Mouse (Mus musculus) gastrocnemius, postnatal 14 days (tissue): ENCODE results near the gene Hnrnph1. TPM values are rescaled to one million over a fixed set of nuclear protein-coding genes. Genes with fewer than 3 reads are reported as not detected.
A peak's percentile ranks its signal among the peaks of the same experiment; 100 is the strongest.
"Not testable (repeated sequence)": the region's sequence is repeated elsewhere in the genome, so short reads cannot be mapped to it uniquely, and the experiment has no call there.

Source experiments
- DNase-seq: peaks from one replicate; pipeline ENCODE4 v3.0.0; 2021; ENCODE audit warnings: mixed read lengths
- intact Hi-C: fragments of 180-260 bp; cut with DNase I; formaldehyde crosslinking; loops from one replicate; pipeline ENCODE4 v1.15.1; 2025; ENCODE audit warnings: low total_unique reads
- long read RNA-seq, 2 experiments: library from polyadenylated mRNA; stranded (forward); transcript quantifications; one replicate each; pipeline ENCODE4 v2.0.0; 2021
- total RNA-seq, 2 experiments: library from RNA; stranded (reverse); gene quantifications; 2 replicates each; pipeline ENCODE4 v1.2.3; 2021

The Hnrnph1 gene
- total RNA-seq, result 10 to 100 TPM; 77.9 to 81.6 TPM
- long read RNA-seq, experiment 1, partial matches to known transcripts, result 3 of 6 reads
- long read RNA-seq, experiment 1, other reads (novel, unspliced or antisense), result 2 of 6 reads
- long read RNA-seq, experiment 2, partial matches to known transcripts, result 6 of 15 reads
- long read RNA-seq, experiment 2, other reads (novel, unspliced or antisense), result 4 of 15 reads

DNA sequence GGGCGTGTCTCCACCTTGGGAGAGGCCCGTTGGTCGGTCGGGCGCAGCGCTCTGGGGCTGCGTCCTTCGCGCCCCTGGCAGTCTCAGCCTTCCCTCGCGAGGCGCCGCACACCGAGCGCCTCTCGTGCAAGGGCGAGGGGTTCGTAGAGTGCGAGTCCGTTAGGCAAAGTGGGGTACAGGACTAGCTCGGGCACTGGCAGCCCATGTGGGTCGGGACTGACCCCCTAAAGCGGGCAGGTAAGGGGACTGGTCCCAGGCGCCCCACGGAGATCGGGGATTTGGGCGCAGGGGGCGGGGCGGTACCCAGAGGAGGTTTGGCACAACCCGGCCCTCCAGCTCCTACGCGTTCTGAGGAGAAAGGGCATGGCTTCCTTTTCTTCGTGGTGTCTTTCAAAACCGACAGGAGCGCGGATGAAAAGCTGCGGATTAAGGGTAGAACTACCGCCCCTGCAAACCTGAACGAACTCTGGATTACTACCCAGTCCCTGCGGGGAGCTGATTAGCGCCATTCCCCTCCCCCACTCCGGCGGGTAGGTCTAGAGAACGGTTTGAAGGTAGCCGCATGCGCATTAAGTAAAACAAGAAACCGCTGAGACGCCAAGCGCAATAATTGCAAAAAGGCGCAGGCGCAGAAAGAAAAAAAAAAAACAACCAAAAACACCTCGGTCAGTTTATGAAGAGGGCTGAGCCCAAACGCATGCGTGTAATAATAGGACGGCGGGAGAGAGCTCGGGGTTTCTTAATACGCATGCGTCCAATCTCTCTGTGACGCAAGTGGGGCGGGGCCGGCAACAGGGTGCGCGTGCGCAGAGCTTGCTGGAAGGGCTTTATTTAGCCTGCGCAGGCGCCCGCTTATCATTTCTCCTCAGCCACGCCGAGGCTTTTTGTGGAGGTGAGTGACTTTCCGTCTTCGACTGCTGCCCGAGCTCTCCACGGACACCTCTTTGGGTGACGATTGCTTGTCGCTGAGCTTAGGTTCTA, at the start of gene Hnrnph1:
TSS of gene Hnrnph1 (plus strand) at position 80 of the 981 bp plus-strand sequence.
- intact Hi-C loops, result no loop called here
- DNase-seq, result peak; percentile 97

DNA sequence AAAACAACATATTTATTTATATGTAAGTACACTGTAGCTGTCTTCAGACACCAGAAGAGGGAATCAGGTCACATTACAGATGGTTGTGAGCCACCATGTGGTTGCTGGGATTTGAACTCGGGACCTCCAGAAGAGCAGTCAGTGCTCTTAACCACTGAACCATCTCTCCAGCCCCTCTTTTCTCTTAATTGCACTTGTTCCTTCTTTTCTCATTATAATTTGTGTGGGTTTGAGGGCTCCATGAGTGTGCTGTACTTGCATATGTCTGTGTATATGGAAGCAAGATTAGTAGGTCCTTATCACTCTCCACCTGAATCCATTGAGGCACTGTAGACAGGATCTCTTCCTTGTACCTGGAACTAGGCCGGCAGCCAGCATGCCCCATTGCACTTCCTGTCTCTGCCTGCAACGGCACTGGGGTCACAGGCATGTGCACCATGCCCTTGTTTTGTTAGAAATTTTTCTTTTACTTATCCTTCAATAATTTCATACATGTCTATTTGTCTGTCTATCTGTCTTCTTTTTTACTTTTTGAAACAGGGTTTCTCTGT, 48.6 kb upstream of the Hnrnph1 start:
- intact Hi-C loops, result no loop called here
- DNase-seq, result no peak

DNA sequence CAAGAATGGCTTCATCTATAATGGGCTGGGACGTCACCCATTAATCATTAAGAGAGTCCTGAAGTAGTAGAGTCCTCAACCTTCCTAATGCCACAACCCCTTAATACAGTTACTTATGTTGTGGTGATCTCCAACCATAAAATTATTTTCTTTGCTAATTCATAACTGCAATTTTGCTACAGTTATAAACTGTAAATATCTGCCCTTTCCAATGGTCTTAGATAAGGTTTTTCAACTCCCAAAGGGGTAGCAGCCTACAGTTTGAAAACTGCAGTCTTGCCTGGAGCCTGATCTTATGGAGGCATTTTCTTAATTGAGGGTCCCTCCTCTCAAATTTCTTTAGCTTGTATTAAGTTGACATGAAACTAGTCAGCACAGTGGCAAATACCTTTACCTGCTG, 47.4 kb upstream of the Hnrnph1 start:
- DNase-seq, result no peak
- intact Hi-C loops, result no loop called here

DNA sequence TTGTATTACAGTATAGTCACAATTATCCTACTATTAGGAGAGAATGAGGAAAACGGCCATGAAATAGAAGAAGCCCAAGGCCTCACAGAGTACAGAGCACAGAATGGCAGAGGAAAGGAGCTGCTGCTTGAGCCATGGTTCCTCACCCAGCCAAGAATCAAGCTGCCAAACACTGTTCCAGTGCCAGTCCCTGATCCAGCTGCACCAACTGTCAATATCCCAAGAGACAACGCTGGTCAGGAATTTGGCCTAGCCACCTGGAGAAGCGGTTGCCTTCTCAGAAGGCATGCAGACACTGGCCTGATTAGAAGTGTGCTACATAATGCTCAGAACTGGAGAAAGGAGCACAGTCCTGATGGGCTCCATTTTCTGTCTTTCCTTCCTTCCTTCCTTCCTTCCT, 43.6 kb upstream of the Hnrnph1 start:
- DNase-seq, result peak; percentile 57
- intact Hi-C loops, result no loop called here

DNA sequence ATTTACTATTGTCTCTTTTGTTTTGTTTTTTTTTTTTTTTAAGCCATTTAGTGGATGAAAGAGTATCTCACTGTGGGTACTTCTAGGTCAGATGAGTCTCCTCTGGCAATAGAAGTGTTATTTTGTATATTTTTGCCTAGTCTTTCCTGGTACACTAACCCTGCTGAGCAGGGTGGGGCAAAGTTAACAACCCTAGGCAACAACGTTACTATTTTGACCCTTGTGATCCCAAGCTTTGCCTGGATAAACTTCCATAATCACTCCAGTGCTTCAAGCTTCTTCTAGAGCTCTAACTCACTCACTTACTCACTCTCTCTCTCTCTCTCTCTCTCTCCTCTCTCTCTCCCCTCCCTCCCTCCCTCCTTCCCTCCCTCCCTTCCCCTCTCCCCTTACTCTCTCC, 40.7 kb upstream of the Hnrnph1 start:
- no peak for DNase-seq
- intact Hi-C loops, result no loop called here

DNA sequence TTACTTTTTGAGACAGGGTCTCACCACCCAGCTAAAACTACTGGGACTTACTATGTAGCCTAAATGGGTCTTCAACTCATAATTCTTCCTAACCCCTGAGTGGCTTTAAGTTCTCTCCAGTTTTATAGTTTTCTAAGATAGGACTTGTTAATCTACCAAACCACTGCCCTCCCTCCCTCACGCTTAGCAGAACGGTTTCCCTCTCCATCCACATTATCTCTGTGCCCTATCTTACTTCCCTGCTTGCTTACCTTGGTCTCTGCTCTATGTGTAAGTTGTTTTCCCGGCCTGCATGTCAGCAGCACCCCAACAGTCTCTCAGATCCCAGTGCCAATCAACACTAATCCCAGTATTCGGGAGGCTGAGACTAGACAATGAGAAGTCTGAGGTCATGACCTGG, 39.9 kb upstream of the Hnrnph1 start:
- intact Hi-C loops, result no loop called here
- DNase-seq, result no peak

DNA sequence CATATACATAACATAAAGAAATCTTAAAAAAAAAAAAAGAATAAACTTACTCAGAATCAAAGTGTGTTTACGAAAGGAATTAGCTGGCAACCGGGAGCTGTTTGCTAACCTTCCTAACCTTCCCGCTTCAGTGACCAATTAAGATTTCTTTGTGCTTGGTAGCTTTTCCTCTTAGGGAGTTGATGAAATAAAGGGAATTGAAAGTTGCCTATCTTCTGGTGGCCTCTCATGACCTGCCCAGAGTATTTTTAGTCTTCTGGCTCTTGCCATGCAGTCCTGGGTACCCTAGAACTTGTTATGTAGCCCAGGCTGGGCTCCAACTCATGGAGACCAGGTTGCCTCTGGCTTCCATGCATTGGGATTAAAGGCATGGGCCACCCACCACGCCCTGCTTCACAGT, 31.3 kb upstream of the Hnrnph1 start:
- intact Hi-C loops, result no loop called here
- DNase-seq, result no peak

DNA sequence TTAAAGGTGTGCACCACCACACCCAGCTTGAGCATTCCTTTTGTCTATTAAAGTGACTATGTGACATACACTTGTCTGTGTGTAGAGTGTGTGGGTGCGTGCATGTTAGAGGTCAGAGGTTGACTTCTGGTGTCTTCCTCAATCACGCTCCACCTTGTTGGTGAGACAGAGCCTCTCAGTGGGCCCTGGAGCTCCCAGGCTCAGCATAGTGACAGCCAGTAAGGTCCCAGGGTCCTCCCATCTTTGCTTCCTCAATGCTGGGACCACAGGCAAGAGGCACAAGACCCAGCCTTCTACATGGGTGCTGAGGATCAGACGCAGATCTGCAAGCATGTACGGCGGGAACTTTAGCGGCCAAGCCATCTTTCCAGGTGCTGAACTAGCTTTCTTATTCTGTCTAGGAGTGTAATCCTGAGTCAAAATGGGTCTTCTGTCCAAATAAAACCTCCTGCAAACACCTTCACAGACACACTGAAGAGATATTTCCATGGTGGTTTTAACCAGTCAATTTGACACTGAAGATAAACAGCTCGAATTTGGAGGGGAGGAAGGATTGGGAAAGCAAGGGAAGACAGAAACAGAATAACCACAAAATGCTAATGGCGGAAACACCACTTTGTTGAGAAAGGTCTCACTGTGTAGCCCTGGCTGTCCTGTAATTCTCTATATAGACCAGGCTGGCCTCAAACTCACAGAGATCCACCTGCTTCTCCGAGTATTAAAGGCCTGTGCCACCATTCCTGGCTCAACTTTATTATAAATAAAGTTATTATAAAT, 30.3 kb upstream of the Hnrnph1 start:
- DNase-seq, result no peak
- intact Hi-C loops, result no loop called here

DNA sequence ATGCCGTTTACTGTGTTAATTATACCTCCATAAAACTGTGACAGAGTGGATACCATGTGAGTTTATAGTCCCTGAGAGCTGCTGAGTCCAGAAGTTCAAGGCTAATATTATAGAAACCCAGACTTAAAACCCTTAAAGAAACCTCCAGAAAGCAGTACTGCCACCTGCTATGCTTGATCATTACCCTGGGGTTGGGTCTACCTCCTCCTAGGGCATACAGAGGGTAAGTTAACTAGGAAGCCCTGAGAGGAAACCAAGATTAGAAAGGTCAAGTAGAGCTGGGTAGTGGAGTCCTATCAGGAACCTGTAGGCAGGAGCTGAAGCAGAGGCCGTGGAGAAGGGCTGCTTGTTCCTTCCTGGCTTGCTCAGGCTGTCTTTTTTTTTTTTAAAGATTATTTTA, 24.6 kb upstream of the Hnrnph1 start:
- no peak for DNase-seq
- intact Hi-C loops, result no loop called here

DNA sequence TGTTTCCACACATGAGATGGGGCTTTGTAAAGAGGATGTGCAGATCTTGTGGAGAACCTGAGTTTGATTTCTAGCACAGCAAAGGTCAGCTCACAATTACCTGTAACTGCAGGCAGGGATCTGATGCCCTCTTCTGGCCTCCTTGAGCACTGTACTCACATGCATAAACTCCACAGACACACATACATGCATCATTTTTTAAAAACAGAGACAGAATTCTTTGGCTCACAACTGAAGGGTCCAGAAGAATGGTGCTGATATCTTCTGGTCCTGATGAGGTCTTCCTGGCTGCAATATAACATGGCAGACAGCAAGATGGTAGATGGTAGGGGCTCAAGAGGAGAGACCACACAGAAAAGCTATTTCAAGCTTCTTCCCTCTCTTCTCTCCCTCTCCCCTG, 22.6 kb upstream of the Hnrnph1 start, which contains the start of gene Cby3:
TSS of gene Cby3 (plus strand) at position 301 of the 400 bp plus-strand sequence.
- no peak for DNase-seq
- intact Hi-C loops, result no loop called here

DNA sequence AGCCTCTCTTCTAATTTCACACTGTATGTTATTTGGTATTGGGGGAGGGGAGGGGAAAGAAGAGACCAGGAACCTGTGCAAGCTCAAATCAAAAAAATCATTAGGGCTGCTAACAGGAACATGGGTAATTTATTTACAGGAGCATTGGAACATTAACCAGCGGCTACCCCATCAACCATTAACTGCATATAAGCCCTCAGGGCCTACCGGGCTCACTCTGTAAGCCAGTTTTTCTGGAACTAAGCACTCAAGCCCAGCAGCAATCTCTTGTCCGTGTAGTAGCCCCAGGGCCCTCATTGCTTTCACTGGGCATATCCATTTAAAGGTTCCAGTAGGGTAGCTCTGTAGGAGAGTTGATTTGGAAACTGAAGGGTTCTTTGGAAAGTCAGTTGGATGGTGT, 21.9 kb upstream of the Hnrnph1 start:
- no peak for DNase-seq
- intact Hi-C loops, result no loop called here

DNA sequence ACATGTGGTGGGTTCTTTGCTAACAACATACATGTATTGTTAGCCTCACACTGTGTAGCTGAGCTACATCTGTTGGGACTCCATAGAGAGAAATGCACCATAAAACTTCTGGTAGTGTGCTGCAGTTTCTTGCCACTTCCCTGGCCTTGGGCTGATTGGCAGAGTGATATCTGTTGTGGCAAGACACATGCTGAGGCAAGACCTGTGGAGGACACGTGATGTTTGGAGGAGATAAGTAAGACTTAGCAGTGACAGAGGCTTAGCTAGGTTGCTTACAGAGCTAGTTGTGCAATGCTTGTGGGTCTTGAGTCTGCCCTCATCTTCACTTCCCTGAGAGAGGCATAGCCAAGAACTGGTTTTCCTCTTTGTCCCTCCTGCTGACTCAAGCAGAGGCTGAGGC, 21.4 kb upstream of the Hnrnph1 start:
- DNase-seq, result no peak
- intact Hi-C loops, result no loop called here

DNA sequence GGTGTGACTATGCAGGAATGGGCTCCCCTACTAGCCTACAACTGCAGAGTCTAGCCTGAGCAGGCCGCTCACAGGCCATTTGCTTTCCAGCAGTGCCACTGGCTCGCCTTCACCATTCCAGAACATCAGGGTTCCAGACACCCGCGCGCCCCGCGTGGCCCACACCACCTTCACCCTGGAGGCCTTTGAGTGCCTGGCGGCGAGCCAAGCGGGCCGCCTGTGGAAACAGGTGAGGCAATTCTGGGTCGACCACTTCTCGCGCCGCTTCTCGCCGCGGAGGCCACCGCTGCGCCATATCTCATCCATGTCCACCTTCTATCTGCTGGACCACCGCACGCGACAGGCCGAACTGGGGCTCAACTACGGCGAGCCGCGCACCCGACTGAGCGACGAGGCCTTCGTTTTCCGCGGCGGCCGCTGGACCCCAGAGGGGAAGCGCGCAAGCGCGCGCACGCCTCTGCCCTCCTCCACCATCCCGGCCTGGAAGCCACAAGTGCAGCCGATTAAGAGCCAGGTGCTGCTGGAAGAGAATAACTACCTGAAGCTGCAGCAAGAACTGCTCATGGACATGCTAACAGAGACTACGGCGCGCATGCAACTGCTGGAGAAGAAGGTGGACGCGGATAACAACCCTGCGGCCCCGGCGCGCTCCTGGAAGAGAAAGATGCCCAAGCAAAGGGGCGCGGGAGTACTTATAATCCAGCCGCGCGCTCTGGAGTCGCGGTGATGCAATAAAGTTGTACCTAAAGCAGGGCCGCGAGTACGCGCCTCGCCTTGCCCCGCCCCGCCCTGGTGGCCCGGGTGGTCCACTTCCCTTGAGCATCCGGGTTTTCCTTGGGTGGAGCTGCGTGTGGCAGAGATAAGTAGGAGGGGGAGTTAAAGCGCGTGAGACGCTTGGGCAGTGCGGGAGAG, 17.6 kb upstream of the Hnrnph1 start:
- DNase-seq, result peak; percentile 23
- intact Hi-C loops, result no loop called here

DNA sequence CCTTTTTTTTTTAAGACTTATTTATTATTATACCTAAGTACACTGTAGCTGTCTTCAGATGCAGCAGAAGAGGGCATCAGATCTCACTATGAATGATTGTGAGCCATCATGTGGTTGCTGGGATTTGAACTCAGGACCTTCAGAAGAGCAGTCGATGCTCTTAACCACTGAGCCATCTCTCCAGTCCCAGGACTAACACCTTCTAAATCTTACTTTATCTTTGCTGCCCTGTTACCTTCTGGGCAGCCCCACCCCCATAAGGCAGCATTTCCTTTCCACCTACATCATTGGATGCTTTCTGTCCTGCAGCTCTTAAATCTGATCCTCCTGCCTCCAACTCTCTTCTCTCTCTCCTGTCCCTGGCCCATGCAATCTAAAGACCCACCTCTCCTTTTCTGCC, 15.5 kb upstream of the Hnrnph1 start:
- intact Hi-C loops, result loop anchor here (10.0 kb wide), 1 partner anchor 66 kb away; the partner anchor contains the start of gene Maml1
- DNase-seq, result not testable (repeated sequence)

DNA sequence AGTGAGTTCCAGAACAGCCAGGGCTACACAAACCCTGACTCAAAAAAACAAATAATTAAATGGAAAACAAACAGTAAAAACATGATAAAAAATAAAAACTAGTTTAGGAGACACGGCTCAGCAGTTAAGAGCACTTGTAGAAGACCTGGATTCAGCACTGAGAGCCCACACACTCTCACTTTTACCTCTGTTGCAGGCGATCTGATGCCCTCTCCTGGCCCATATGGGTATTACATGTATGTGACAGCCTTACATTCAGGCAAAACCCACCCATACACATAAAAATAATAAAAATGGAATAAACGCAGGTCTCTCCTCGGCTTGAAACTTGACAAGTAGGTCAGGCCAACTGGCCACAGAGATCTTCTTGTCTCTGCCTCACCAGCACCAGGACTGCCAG, 12.2 kb upstream of the Hnrnph1 start:
- peak; percentile 61 for DNase-seq
- intact Hi-C loops, result loop anchor here (10.0 kb wide), 1 partner anchor 70 kb away; the partner anchor contains the start of gene Maml1

DNA sequence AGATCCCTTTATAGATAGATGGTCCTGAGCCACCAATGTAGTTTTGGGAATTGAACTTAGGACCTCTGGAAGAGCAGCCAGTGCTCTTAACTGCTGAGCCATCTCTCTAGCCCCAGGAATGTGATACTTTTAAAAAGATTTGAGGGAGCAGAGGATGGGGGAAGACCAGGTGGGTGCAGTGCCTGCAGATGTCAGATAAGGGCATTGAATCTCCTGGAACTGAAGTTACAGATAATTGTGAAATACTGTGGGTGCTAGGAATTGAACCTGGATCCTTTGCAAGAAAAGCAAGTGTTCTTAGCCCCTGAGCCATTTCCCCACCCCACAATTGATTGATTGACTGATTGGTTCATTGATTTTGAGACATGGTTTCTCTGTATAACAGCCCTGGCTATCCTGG, 11.5 kb upstream of the Hnrnph1 start:
- intact Hi-C loops, result loop anchor here (5.0 to 10.0 kb wide), 2 partner anchors 71 to 128 kb away; partner anchors contain the start of genes Ltc4s and Maml1
- no peak for DNase-seq

DNA sequence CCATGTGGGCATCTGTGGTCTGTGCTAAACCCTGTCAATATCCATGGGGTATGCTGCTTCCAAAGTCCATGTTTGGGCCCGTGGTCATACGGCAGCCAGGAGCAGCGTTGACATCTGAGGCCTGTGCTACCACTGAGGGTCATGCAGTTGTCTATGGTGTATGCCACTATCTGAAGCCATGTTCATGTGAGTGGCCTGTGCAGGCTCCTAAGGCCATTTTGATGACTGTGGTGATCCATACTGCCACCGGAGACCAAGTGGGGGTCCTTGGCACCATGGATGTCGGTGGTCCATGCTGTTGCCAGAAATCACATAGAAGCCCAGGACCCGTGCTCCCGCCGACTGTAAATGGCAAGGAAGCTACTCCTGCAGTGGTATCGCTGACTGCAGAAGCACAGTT, 9.3 kb upstream of the Hnrnph1 start:
- DNase-seq, result no peak
- intact Hi-C loops, result loop anchor here (5.0 to 10.0 kb wide), 2 partner anchors 73 to 130 kb away; partner anchors contain the start of genes Ltc4s and Maml1

DNA sequence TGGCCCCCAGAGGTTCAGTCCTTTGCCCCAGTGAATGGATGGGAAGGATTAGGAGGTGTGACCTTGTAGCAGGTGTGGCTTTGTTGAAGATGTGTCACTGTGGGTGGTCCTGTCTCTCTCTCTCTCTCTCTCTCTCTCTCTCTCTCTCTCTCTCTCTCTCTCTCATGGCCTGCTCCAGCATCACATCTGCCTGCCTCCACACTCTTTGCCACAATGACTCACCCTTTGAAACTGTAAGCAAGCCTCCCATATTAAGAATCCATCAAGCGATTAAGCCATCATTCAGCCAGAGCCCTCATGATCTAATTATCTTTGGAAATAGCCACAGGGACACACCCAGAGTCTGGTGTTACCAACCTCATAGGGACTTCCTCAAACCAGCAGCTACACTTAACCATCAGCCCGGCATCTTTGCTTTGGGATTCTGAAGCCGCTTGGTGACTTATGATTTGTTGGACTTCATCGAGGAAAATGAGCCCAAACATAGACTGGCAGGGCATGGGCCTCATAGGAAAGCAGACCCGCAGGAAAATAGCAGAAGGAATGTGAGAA, 7.4 kb upstream of the Hnrnph1 start:
- no peak for DNase-seq
- intact Hi-C loops, result loop anchor here (5.0 to 10.0 kb wide), 2 partner anchors 75 to 132 kb away; partner anchors contain the start of genes Ltc4s and Maml1
